Mouse (Mus musculus): ENCODE data around the gene Alpk3. TPM values are rescaled to one million over a fixed set of nuclear protein-coding genes. Genes with fewer than 3 reads are reported as not detected.
A peak's percentile ranks its signal among the peaks of the same experiment; 100 is the strongest.

The Alpk3 gene
- polyA plus RNA-seq, 1 experiment from 2014 or later, result 1.0 TPM

DNA sequence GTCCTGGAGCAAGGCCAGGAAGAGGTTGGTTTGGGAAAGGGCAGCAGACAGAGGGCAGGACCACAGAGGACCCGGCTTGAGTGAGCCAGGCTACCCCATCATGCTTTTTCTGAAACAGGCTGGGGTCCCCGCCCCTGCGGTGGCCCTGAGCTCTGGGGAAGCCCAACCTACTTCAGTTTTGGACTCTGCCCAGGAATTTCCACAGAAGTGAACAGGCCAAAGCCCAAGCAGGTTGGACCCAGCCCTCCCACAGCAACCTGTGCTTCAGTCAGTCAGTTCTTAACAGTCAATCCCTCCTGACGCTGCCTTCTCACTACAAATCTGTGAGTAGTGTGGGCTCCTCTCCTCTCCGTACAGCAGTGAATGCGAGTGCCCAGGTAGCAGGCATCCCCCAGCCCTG is 57.2 kb downstream of the Alpk3 start, which contains the start of gene Slc28a1:
Gene Slc28a1, plus strand, starts transcription at position 245 of the 400 bp plus-strand sequence.
- Histone ChIP-seq H3K9me3 (ENCODE audit: control insufficient read depth) (no peaks in the 10 kb centered on the region), H3K4me2 (replicated peaks; ENCODE audit: low read depth) (no peak within 1 kb of the TSS), H3K9ac (ENCODE audit: low read depth, low read length) (no peak within 1 kb of the TSS), H3K4me1 (replicated peaks; ENCODE audit: control insufficient read depth, insufficient read depth, low read length) (no peaks in the 10 kb centered on the region), H3K27me3 (replicated peaks; ENCODE audit: control insufficient read depth, insufficient read depth, low read length) (no peaks in the 10 kb centered on the region), H3K4me3 (ENCODE audit: low read depth, low read length) (no peak within 1 kb of the TSS), H3K36me3 (ENCODE audit: control insufficient read depth, insufficient read depth) (no peaks in the 10 kb centered on the region), H3K27ac (ENCODE audit: low read depth, low read length) (no peak within 1 kb of the TSS)
- 0 out of 2 replicates have a peak, but pooled peaks have one; percentile 20 for ATAC-seq
- no peak for TF ChIP-seq CTCF (IDR thresholded peaks at IDR 0.05; ENCODE audit: low read depth)
- WGBS, result 50% methylated on average over 6 of the region's 6 CpGs

DNA sequence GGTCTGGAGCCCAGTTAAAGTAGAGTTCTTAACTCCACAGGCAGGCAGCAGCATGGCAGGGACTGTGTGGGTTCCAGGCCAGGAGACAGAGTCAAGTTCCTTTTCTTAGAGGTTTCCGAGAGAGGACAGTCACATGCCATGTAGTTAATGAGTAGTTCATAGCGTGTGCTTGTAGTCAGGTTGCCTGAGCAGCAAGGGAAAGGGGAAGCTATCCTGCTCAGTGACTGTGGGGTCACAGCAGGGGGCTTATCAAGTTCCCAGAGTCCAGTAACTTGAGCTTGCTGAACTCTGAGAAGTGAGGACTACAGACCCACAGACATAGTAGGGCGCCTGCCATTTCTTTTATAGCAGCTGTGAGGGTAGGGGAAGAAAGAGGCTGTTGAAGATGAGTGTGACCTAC is 63.7 kb downstream of the Alpk3 start:
- Histone ChIP-seq H3K9me3 (ENCODE audit: control insufficient read depth) (no peaks in the 10 kb centered on the region), H3K4me1 (replicated peaks; ENCODE audit: control insufficient read depth, insufficient read depth, low read length) (0 out of 2 replicates have a peak, but pooled peaks cover 2% of the 10 kb centered on the region), H3K27ac (ENCODE audit: low read depth, low read length) (no peak overlapping the region), H3K9ac (ENCODE audit: low read depth, low read length) (no peak overlapping the region), H3K27me3 (replicated peaks; ENCODE audit: control insufficient read depth, insufficient read depth, low read length) (no peaks in the 10 kb centered on the region), H3K36me3 (ENCODE audit: control insufficient read depth, insufficient read depth) (no peaks in the 10 kb centered on the region), H3K4me2 (replicated peaks; ENCODE audit: low read depth) (no peak overlapping the region), H3K4me3 (ENCODE audit: low read depth, low read length) (no peak overlapping the region)
- no peak for TF ChIP-seq CTCF (IDR thresholded peaks at IDR 0.05; ENCODE audit: low read depth)
- WGBS, result 61% methylated on average over 3 of the region's 3 CpGs
- no peak for ATAC-seq

DNA sequence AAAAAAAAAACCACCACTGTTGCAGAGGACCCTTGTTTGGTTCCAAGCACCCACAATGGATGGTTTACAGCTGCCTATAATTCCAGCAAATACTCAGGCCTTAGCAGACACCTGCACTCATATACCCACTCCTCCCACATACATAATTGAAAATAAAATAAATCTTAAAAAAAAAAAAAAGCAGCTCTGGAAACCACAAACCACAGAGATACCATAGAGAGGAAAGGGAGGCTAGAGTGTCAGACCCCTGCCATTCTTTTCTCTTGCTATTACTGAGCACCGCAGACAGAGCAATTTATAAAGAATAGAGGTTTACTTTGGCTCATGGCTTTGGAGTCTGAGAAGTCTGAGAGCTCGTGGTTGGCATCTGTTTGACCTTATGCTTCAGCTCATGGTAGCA is 65.4 kb downstream of the Alpk3 start:
- Histone ChIP-seq H3K4me3 (ENCODE audit: low read depth, low read length) (no peak overlapping the region), H3K27me3 (replicated peaks; ENCODE audit: control insufficient read depth, insufficient read depth, low read length) (no peaks in the 10 kb centered on the region), H3K4me1 (replicated peaks; ENCODE audit: control insufficient read depth, insufficient read depth, low read length) (0 out of 2 replicates have a peak, but pooled peaks cover 2% of the 10 kb centered on the region), H3K27ac (ENCODE audit: low read depth, low read length) (no peak overlapping the region), H3K9ac (ENCODE audit: low read depth, low read length) (no peak overlapping the region), H3K4me2 (replicated peaks; ENCODE audit: low read depth) (no peak overlapping the region), H3K36me3 (ENCODE audit: control insufficient read depth, insufficient read depth) (no peaks in the 10 kb centered on the region), H3K9me3 (ENCODE audit: control insufficient read depth) (no peaks in the 10 kb centered on the region)
- 79% methylated on average over 2 of the region's 2 CpGs for WGBS
- no peak for TF ChIP-seq CTCF (IDR thresholded peaks at IDR 0.05; ENCODE audit: low read depth)
- no peak for ATAC-seq

DNA sequence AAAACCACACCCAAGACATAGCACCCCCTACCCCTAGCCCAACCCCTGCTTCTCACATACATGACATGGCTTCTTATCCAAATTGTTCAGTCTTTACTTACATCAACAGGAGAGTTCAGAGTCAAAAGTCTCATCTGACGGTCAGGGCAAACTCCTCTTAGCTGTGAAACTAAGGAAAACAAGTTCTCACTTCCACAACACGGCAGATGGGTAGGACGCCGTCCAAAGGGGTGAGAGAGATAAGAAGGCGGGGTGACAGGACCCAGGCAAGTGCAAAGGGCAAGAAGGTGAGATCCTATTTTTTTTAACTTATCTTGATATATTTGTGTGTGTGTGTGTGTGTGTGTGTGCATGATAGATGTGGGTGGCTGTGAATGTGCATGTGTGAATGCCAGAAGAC is 66.2 kb downstream of the Alpk3 start:
- H3K27me3 ChIP-seq (replicated peaks; ENCODE audit: control insufficient read depth, insufficient read depth, low read length), result no peaks in the 10 kb centered on the region
- H3K9me3 ChIP-seq (ENCODE audit: control insufficient read depth), result no peaks in the 10 kb centered on the region
- WGBS, result 37% methylated on average over 5 of the region's 5 CpGs
- no peak overlapping the region for H3K4me2 ChIP-seq (replicated peaks; ENCODE audit: low read depth)
- H3K4me3 ChIP-seq (ENCODE audit: low read depth, low read length), result no peak overlapping the region
- no peak overlapping the region for H3K9ac ChIP-seq (ENCODE audit: low read depth, low read length)
- no peak overlapping the region for H3K27ac ChIP-seq (ENCODE audit: low read depth, low read length)
- no peaks in the 10 kb centered on the region for H3K36me3 ChIP-seq (ENCODE audit: control insufficient read depth, insufficient read depth)
- ATAC-seq, result no peak
- TF ChIP-seq CTCF (IDR thresholded peaks at IDR 0.05; ENCODE audit: low read depth), result no peak
- 0 out of 2 replicates have a peak, but pooled peaks cover 2% of the 10 kb centered on the region for H3K4me1 ChIP-seq (replicated peaks; ENCODE audit: control insufficient read depth, insufficient read depth, low read length)

DNA sequence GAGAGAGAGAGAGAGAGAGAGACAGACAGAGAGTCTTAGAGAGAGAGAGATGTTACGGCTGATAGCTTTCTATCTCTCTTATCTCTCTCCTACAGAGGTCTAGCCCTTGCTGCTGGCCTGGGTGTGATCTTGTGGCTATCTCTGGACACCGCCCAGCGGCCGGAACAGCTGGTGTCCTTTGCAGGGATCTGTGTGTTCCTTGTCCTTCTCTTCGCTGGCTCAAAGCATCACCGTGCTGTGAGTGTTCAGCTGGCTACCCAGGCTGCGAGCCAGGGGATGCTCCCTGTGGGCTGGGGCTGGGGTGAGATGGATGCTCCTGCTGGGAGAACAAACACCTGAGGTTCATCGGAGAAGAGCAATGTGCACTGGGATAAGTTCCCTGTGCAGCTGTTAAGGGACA is 67.4 kb downstream of the Alpk3 start:
- Histone ChIP-seq H3K27ac (ENCODE audit: low read depth, low read length) (no peak overlapping the region), H3K9ac (ENCODE audit: low read depth, low read length) (no peak overlapping the region), H3K36me3 (ENCODE audit: control insufficient read depth, insufficient read depth) (no peaks in the 10 kb centered on the region), H3K4me1 (replicated peaks; ENCODE audit: control insufficient read depth, insufficient read depth, low read length) (0 out of 2 replicates have a peak, but pooled peaks cover 2% of the 10 kb centered on the region), H3K9me3 (ENCODE audit: control insufficient read depth) (no peaks in the 10 kb centered on the region), H3K27me3 (replicated peaks; ENCODE audit: control insufficient read depth, insufficient read depth, low read length) (no peaks in the 10 kb centered on the region), H3K4me3 (ENCODE audit: low read depth, low read length) (no peak overlapping the region), H3K4me2 (replicated peaks; ENCODE audit: low read depth) (no peak overlapping the region)
- ATAC-seq, result no peak
- WGBS, result 72% methylated on average over 8 of the region's 8 CpGs
- no peak for TF ChIP-seq CTCF (IDR thresholded peaks at IDR 0.05; ENCODE audit: low read depth)

DNA sequence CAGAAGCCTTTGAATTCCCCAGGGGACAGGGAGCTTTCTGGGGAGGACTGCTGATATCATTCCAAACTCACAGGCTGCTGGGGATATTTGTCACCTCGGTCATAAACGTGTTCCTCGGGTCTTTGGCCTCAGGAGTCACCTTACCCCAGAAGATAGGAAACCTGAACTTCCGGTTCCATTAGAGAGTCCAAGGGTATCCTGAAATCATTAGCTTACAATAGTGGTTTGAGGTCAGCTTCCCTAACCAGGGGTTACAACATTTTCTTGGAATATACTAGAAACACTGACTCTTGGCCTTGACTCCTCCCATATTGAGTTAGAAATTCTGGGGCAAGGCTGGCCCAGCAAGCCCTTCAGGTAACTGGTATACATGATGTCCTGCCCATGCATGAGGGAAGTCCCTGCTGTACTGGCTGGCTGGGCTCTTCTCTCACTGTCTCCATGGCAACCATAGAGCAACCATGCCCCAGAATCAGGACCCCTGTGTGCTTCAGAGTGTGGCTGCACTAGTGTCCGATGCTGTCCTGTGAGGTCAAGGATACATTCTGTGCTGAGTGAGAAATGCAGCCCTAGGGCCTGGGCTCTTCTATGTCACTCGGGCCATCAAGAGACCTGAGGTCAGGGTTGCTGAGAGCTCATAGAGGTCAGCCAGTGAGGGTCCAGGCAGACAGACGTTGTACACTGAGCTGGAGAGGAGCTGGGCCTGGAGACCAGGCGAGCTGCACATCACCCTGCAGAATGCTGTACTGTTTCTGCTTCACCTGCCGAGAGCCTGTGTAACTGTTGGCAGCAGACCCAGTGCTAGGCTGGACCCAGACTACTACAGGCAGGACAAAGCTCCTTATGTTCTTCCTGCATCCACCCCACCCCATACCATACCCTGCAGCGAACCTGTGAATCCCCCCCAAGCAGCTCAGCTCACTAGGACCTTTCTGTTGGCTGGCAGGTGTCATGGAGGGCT is 68.1 kb downstream of the Alpk3 start:
- Histone ChIP-seq H3K27me3 (replicated peaks; ENCODE audit: control insufficient read depth, insufficient read depth, low read length) (no peaks in the 10 kb centered on the region), H3K4me1 (replicated peaks; ENCODE audit: control insufficient read depth, insufficient read depth, low read length) (0 out of 2 replicates have a peak, but pooled peaks cover 2% of the 10 kb centered on the region), H3K4me2 (replicated peaks; ENCODE audit: low read depth) (no peak overlapping the region), H3K27ac (ENCODE audit: low read depth, low read length) (no peak overlapping the region), H3K36me3 (ENCODE audit: control insufficient read depth, insufficient read depth) (no peaks in the 10 kb centered on the region), H3K9ac (ENCODE audit: low read depth, low read length) (no peak overlapping the region), H3K4me3 (ENCODE audit: low read depth, low read length) (no peak overlapping the region), H3K9me3 (ENCODE audit: control insufficient read depth) (no peaks in the 10 kb centered on the region)
- peak; percentile 44 for ATAC-seq
- no peak for TF ChIP-seq CTCF (IDR thresholded peaks at IDR 0.05; ENCODE audit: low read depth)
- 58% methylated on average over 10 of the region's 10 CpGs for WGBS
